In genomic region chr4:89082838-89083237, GRCm38 (mm10) we compare ENCODE assay signal across 21 mouse cellular contexts.
"Had no signal": no experiment of that assay in that cellular context is flagged by ENCODE, and none has a peak within 500 bp of the region (broad histone marks: within the 10 kb centered on the region; RNA-seq: fewer than 3 reads in every experiment).

No protein-coding gene starts in this region.

- H3K9me3 ChIP-seq: midbrain, embryonic 10.5 days; midbrain, embryonic 12.5 days; neural tube, embryonic 13.5 days; neural tube, embryonic 15.5 days; stomach, embryonic 15.5 days had no signal

- H3K4me1 ChIP-seq: midbrain, embryonic 10.5 days; midbrain, embryonic 12.5 days; neural tube, embryonic 13.5 days; neural tube, embryonic 15.5 days; stomach, embryonic 15.5 days had no signal

- H3K27ac ChIP-seq: midbrain, embryonic 10.5 days; midbrain, embryonic 12.5 days; neural tube, embryonic 13.5 days; neural tube, embryonic 15.5 days; stomach, embryonic 15.5 days; stomach, postnatal 0 days had no signal

- DNase-seq: lung, adult 18-20 months; lung, embryonic 14.5 days; lung, postnatal 10 days; lung, postnatal 4 days; midbrain, embryonic 14.5 days; retina, postnatal 1 day; right cerebral cortex, adult 18-20 months; right cerebral cortex, postnatal 25 days; right cerebral cortex, postnatal 4 days; spleen, adult 18-20 months; thymus, adult 2 months; thymus, postnatal 25 days; thymus, postnatal 4 days had no signal

- H3K27me3 ChIP-seq: midbrain, embryonic 12.5 days; neural tube, embryonic 13.5 days; neural tube, embryonic 15.5 days; stomach, embryonic 15.5 days had no signal

- H3K4me2 ChIP-seq: lung, embryonic 14.5 days; midbrain, embryonic 12.5 days; neural tube, embryonic 13.5 days; neural tube, embryonic 15.5 days; stomach, embryonic 15.5 days had no signal

- H3K4me3 ChIP-seq: midbrain, embryonic 10.5 days; midbrain, embryonic 12.5 days; myocyte; neural tube, embryonic 13.5 days; neural tube, embryonic 15.5 days; stomach, embryonic 15.5 days had no signal

- H3K9ac ChIP-seq: lung, embryonic 14.5 days; midbrain, embryonic 12.5 days; neural tube, embryonic 13.5 days; neural tube, embryonic 15.5 days; stomach, embryonic 15.5 days had no signal

- ATAC-seq: midbrain, embryonic 16.5 days had no signal

- H3K36me3 ChIP-seq: midbrain, embryonic 10.5 days; midbrain, embryonic 12.5 days; neural tube, embryonic 13.5 days; neural tube, embryonic 15.5 days; stomach, embryonic 15.5 days had no signal
